Mouse (Mus musculus) kidney, adult 8-10 months (tissue): ENCODE measurements around the gene Serpina11.

Source experiments
- DNase-seq, 2 experiments: peaks; one replicate each; pipeline ENCODE4 v3.0.0; 2022

Gene Serpina11

GRCm38 (mm10) chr12:103989857-103990256 lies at the start of gene Serpina11:
Gene Serpina11 (minus strand): TSS chr12:103989957.
- DNase-seq: no peak

GRCm38 (mm10) chr12:104038181-104038580 lies 48.4 kb upstream of the Serpina11 start:
- no peak for DNase-seq

- no peak for DNase-seq
These were observed 44.0 kb upstream of the Serpina11 start for GRCm38 (mm10) chr12:104033752-104034151.

- peak in 1 of 2 experiments; percentile 7 for DNase-seq
These were observed 40.2 kb upstream of the Serpina11 start for GRCm38 (mm10) chr12:104029986-104030385.

GRCm38 (mm10) chr12:104015280-104015679 lies 25.5 kb upstream of the Serpina11 start:
- no peak for DNase-seq

GRCm38 (mm10) chr12:104013620-104014019 lies 23.9 kb upstream of the Serpina11 start, which contains the start of gene Serpina9:
Gene Serpina9 (minus strand): TSS chr12:104013755.
- DNase-seq: no peak

GRCm38 (mm10) chr12:104004689-104005088 lies 14.9 kb upstream of the Serpina11 start:
- no peak for DNase-seq

- DNase-seq: no peak
These were observed 13.5 kb upstream of the Serpina11 start for GRCm38 (mm10) chr12:104003238-104003612.

GRCm38 (mm10) chr12:104002569-104003237 lies 12.9 kb upstream of the Serpina11 start:
- peak; percentile 20 to 43 for DNase-seq

GRCm38 (mm10) chr12:104000594-104000993 lies 10.8 kb upstream of the Serpina11 start:
- no peak for DNase-seq

GRCm38 (mm10) chr12:103999611-104000010 lies 9.9 kb upstream of the Serpina11 start:
- no peak for DNase-seq

GRCm38 (mm10) chr12:103996513-103996912 lies 6.8 kb upstream of the Serpina11 start:
- no peak for DNase-seq

- peak; percentile 36 to 70 for DNase-seq
These were observed 5.7 kb upstream of the Serpina11 start for GRCm38 (mm10) chr12:103995292-103996072.

GRCm38 (mm10) chr12:103992945-103993344 lies 3.2 kb upstream of the Serpina11 start:
- DNase-seq: no peak

GRCm38 (mm10) chr12:103989514-103989767 lies 316 bp downstream of the Serpina11 start:
- DNase-seq: no peak

GRCm38 (mm10) chr12:103988754-103989513 lies 823 bp downstream of the Serpina11 start:
- peak in 1 of 2 experiments; percentile 17 for DNase-seq

GRCm38 (mm10) chr12:103985868-103986267 lies 3.9 kb downstream of the Serpina11 start:
- no peak for DNase-seq

GRCm38 (mm10) chr12:103984935-103985334 lies 4.8 kb downstream of the Serpina11 start:
- DNase-seq: peak in 1 of 2 experiments; percentile 56

- DNase-seq: no peak
These were observed 8.0 kb downstream of the Serpina11 start for GRCm38 (mm10) chr12:103981646-103982360.

- DNase-seq: no peak
These were observed 11.5 kb downstream of the Serpina11 start for GRCm38 (mm10) chr12:103978294-103978693.

- peak in 1 of 2 experiments; percentile 17 for DNase-seq
These were observed 11.9 kb downstream of the Serpina11 start for GRCm38 (mm10) chr12:103977846-103978245.

- DNase-seq: no peak
These were observed 12.7 kb downstream of the Serpina11 start for GRCm38 (mm10) chr12:103977060-103977459.

- no peak for DNase-seq
These were observed 18.7 kb downstream of the Serpina11 start for GRCm38 (mm10) chr12:103971080-103971479.
